Mouse (Mus musculus): ENCODE data around the gene Cwf19l1. TPM values are rescaled to one million over a fixed set of nuclear protein-coding genes. Genes with fewer than 3 reads are reported as not detected.
A peak's percentile ranks its signal among the peaks of the same experiment; 100 is the strongest.

Cwf19l1 gene
- 4.6 and 8.8 TPM in 2 replicates for polyA plus RNA-seq (2012; rRNA removed)
- polyA plus RNA-seq (2014; fragmentation: Nextera tagmentation; extraction: Ambion mirVana) = 12.9 and 18.0 TPM in 2 replicates

DNA sequence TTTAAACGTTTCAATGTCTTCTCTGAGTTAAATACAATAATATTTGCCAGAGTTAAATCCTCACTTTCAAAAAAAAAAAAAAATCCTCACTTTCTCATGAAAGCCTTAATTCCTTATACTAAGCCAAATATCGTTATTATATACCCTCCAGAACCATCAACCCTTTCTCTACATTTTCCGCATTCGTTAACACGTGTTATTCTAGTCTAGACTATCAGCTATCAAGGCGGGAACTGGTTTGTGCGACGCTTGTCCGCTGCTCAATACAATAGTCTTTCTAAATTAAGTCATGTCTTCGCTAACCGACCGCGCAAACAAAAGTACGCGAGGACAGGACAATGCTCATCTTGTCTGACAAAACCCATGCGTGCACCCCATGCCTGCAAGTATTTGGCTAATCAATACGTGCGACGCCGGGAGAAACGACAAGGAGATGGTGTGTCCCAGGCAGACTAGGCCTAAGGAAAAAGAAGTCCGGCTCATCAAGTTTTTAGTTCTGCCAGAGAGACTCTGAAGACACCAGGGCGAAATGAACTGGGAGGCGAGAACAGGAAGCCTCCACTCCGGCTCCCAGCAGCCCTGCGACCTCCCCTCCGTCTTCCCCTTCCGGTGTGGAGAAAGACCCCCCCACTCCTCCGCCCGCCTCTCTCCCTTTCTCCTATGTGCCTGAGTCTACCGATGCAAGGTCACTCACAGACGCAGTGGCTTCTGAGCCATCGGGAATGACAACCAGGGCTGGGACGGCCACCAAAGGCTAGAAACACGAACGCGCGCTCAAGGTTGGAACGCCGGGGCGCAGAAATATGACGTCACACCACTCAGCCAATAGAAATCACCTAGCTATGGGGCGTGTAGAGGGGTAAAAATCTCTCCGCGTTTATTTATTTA lies at the start of gene Cwf19l1:
Gene Cwf19l1 (minus strand): TSS at position 805 of the 888 bp plus-strand sequence.
- ATAC-seq (ENCODE audit: insufficient read depth) = peak; percentile 89

DNA sequence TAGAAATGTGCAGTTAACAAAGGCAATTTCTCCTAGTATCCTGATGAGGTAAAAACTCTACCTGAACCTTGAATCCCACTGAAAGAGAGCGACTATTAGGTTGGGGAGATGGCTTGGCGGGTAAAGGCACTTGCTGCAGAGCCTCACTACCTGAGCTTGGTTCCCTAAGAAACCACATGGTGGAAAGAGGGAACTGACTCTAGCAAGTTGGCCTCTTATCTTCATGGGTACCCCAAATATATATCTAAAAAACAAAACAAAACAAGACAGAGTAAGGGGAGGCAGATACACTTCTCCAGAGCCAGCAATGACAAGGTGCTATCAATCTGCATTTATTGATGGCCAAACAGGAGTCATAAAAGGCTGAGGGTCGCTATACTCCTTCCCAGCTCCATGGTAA lies 48.3 kb upstream of the Cwf19l1 start:
- Histone ChIP-seq H3K36me3 (replicated peaks; ENCODE audit: control insufficient read depth, insufficient read depth, low read depth) (no peaks in the 10 kb centered on the region), H3K27ac (no peak overlapping the region), H3K4me1 (replicated peaks; ENCODE audit: control insufficient read depth in 2 of 2, insufficient read depth in 2 of 2, low read length in 1 of 2) (no peaks in the 10 kb centered on the region), H3K9me3 (ENCODE audit: control insufficient read depth, low read length) (no peaks in the 10 kb centered on the region), H3K4me2 (ENCODE audit: low read depth) (no peak overlapping the region), H3K4me3 (ENCODE audit: insufficient read depth in 1 of 2, low read depth in 2 of 2, low read length in 2 of 2) (no peak overlapping the region), H3K9ac (replicated peaks) (no peak overlapping the region), H3K27me3 (ENCODE audit: control insufficient read depth, insufficient read depth, low read length) (no peaks in the 10 kb centered on the region)
- WGBS (ENCODE audit: insufficient replicate concordance) = 34% methylated on average over 3 of the region's 3 CpGs
- DNase-seq (ENCODE audit: low read depth in 3 of 3, low spot score in 3 of 3) (no peak), ATAC-seq (ENCODE audit: insufficient read depth) (no peak)
- TF ChIP-seq EP300 (IDR thresholded peaks at IDR 0.05; ENCODE audit: low read depth) = no peak
- no peak for TF ChIP-seq CTCF (IDR thresholded peaks at IDR 0.05; ENCODE audit: low read depth)

More for the DNA sequence above, at the start of gene Cwf19l1:
- Histone ChIP-seq H3K4me2 (ENCODE audit: low read depth) (peak within 1 kb of the TSS; percentile 73), H3K27ac (peak within 1 kb of the TSS; percentile 40), H3K9ac (replicated peaks) (peak within 1 kb of the TSS; percentile 79), H3K36me3 (replicated peaks; ENCODE audit: control insufficient read depth, insufficient read depth, low read depth) (peaks cover 6% of the 10 kb centered on the region), H3K4me1 (replicated peaks; ENCODE audit: control insufficient read depth in 2 of 2, insufficient read depth in 2 of 2, low read length in 1 of 2) (peaks cover 11 to 12% of the 10 kb centered on the region in 2 experiments), H3K9me3 (ENCODE audit: control insufficient read depth, low read length) (no peaks in the 10 kb centered on the region), H3K4me3 (ENCODE audit: insufficient read depth in 1 of 2, low read depth in 2 of 2, low read length in 2 of 2) (peak within 1 kb of the TSS; percentile 86 to 100), H3K27me3 (ENCODE audit: control insufficient read depth, insufficient read depth, low read length) (no peaks in the 10 kb centered on the region)
- TF ChIP-seq EP300 (IDR thresholded peaks at IDR 0.05; ENCODE audit: low read depth) = no peak
- no peak for TF ChIP-seq CTCF (IDR thresholded peaks at IDR 0.05; ENCODE audit: low read depth)
- peak; percentile 75 to 83 (median 80) for DNase-seq (ENCODE audit: low read depth in 3 of 3, low spot score in 3 of 3)
- under 1% methylated on average over 45 of the region's 45 CpGs for WGBS (ENCODE audit: insufficient replicate concordance)

DNA sequence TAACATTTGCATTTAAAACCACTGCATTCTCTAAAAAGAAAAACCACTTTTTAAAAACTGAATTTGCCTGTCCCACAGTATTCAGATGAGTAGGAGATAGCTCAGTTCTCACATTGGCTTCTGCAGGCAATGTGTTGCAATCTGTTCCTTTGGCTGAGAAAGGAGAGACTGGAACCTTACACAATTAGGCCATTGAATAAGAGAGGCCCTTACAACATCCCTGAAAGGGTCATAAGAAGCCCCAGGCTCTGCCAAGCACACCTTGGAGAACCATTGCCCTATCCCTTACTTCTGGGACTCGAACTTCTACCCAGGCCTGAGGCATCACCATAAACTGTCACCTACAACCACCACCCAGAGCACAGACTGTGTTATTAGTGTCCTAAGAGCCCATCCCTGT lies 44.8 kb upstream of the Cwf19l1 start:
- Histone ChIP-seq H3K9ac (replicated peaks) (no peak overlapping the region), H3K4me2 (ENCODE audit: low read depth) (no peak overlapping the region), H3K9me3 (ENCODE audit: control insufficient read depth, low read length) (no peaks in the 10 kb centered on the region), H3K27ac (no peak overlapping the region), H3K4me3 (ENCODE audit: insufficient read depth in 1 of 2, low read depth in 2 of 2, low read length in 2 of 2) (no peak overlapping the region), H3K36me3 (replicated peaks; ENCODE audit: control insufficient read depth, insufficient read depth, low read depth) (no peaks in the 10 kb centered on the region), H3K27me3 (ENCODE audit: control insufficient read depth, insufficient read depth, low read length) (no peaks in the 10 kb centered on the region), H3K4me1 (replicated peaks; ENCODE audit: control insufficient read depth in 2 of 2, insufficient read depth in 2 of 2, low read length in 1 of 2) (no peaks in the 10 kb centered on the region)
- no peak for ATAC-seq (ENCODE audit: insufficient read depth)
- TF ChIP-seq CTCF (IDR thresholded peaks at IDR 0.05; ENCODE audit: low read depth) = no peak
- no peak for TF ChIP-seq EP300 (IDR thresholded peaks at IDR 0.05; ENCODE audit: low read depth)
- DNase-seq (ENCODE audit: low read depth in 3 of 3, low spot score in 3 of 3) = no peak
- WGBS (ENCODE audit: insufficient replicate concordance) = 55% methylated on average over 1 of the region's 1 CpGs

DNA sequence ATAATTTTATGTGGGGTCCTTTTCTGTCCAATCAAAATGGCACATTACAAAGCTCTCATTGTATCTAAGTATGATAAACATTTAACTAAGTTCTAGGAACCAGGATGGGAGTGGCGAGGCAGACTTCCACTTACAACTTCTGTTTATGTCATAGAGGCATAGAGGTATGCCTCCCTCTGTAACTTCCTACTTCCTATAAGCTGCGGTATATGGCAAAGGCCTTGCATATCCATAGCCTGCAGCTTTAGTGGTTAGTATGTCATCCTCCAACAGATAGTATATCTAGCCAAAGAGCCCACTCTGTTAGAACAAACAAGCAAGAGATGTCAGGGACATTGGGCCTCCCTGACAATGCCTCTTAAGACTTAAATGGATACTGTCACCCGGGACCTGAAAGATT lies 41.1 kb upstream of the Cwf19l1 start:
- Histone ChIP-seq H3K4me2 (ENCODE audit: low read depth) (no peak overlapping the region), H3K4me3 (ENCODE audit: insufficient read depth in 1 of 2, low read depth in 2 of 2, low read length in 2 of 2) (no peak overlapping the region), H3K27ac (no peak overlapping the region), H3K9me3 (ENCODE audit: control insufficient read depth, low read length) (no peaks in the 10 kb centered on the region), H3K9ac (replicated peaks) (no peak overlapping the region), H3K36me3 (replicated peaks; ENCODE audit: control insufficient read depth, insufficient read depth, low read depth) (no peaks in the 10 kb centered on the region), H3K4me1 (replicated peaks; ENCODE audit: control insufficient read depth in 2 of 2, insufficient read depth in 2 of 2, low read length in 1 of 2) (no peaks in the 10 kb centered on the region), H3K27me3 (ENCODE audit: control insufficient read depth, insufficient read depth, low read length) (no peaks in the 10 kb centered on the region)
- WGBS (ENCODE audit: insufficient replicate concordance) = 48% methylated on average over 3 of the region's 3 CpGs
- no peak for DNase-seq (ENCODE audit: low read depth in 3 of 3, low spot score in 3 of 3)
- ATAC-seq (ENCODE audit: insufficient read depth) = no peak
- TF ChIP-seq EP300 (IDR thresholded peaks at IDR 0.05; ENCODE audit: low read depth) (no peak), CTCF (IDR thresholded peaks at IDR 0.05; ENCODE audit: low read depth) (no peak)

DNA sequence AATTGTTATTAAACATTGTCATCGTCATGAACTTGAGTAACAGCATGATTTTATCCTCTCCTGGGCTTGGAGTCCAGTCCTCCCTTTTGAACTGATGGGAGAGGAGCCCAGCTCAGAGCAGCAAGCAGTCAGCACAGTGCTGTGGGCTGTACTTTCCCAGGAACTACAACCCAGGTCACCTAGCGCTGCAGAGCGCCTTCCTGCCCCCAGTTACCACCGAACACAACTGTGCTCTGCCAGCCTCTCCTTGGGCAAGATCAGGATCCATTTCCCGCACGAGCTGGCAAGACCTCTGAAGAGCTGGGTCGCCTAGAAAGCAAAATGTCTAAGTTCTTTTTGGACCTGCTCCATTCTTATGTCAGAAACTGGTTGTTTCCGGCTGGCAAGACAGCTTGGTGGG lies 39.2 kb upstream of the Cwf19l1 start:
- WGBS (ENCODE audit: insufficient replicate concordance) = 50% methylated on average over 8 of the region's 8 CpGs
- Histone ChIP-seq H3K4me3 (ENCODE audit: insufficient read depth in 1 of 2, low read depth in 2 of 2, low read length in 2 of 2) (no peak overlapping the region), H3K9me3 (ENCODE audit: control insufficient read depth, low read length) (no peaks in the 10 kb centered on the region), H3K36me3 (replicated peaks; ENCODE audit: control insufficient read depth, insufficient read depth, low read depth) (no peaks in the 10 kb centered on the region), H3K27ac (no peak overlapping the region), H3K4me1 (replicated peaks; ENCODE audit: control insufficient read depth in 2 of 2, insufficient read depth in 2 of 2, low read length in 1 of 2) (no peaks in the 10 kb centered on the region), H3K9ac (replicated peaks) (no peak overlapping the region), H3K27me3 (ENCODE audit: control insufficient read depth, insufficient read depth, low read length) (no peaks in the 10 kb centered on the region), H3K4me2 (ENCODE audit: low read depth) (no peak overlapping the region)
- DNase-seq (ENCODE audit: low read depth in 3 of 3, low spot score in 3 of 3) = no peak
- ATAC-seq (ENCODE audit: insufficient read depth) = no peak
- TF ChIP-seq EP300 (IDR thresholded peaks at IDR 0.05; ENCODE audit: low read depth) = no peak
- no peak for TF ChIP-seq CTCF (IDR thresholded peaks at IDR 0.05; ENCODE audit: low read depth)
